Mouse (Mus musculus) embryonic fibroblast, embryonic 13.5 days (primary cell): ENCODE results near the gene Klc2. TPM values are rescaled to one million over a fixed set of nuclear protein-coding genes. Genes with fewer than 3 reads are reported as not detected.

ENCODE experiments used
- H3K27ac ChIP-seq: 2 replicates; pipeline ENCODE4 v1.5.1; 2012; ENCODE audit warnings: low read length, control low read depth, inconsistent platforms; ENCODE audit not compliant: insufficient read depth
- H3K4me1 ChIP-seq: 2 replicates; pipeline ENCODE4 v1.6.1; 2011; ENCODE audit warnings: low read length; ENCODE audit not compliant: control insufficient read depth, insufficient read depth
- H3K4me3 ChIP-seq: 2 replicates; pipeline ENCODE4 v1.5.1; 2011; ENCODE audit warnings: mild to moderate bottlenecking, control low read depth, low read length; ENCODE audit not compliant: insufficient read depth
- CTCF ChIP-seq: IDR thresholded peaks from 2 replicates; pipeline ENCODE4 v1.5.1; 2011; ENCODE audit warnings: mild to moderate bottlenecking, control low read depth, low read length, moderate library complexity, borderline replicate concordance; ENCODE audit not compliant: insufficient read depth
- POLR2A ChIP-seq: IDR thresholded peaks from 2 replicates; pipeline ENCODE4 v1.6.1; 2011; ENCODE audit warnings: low read depth, mild to moderate bottlenecking, control low read depth, low read length, moderate library complexity
- polyA plus RNA-seq: library from polyadenylated mRNA; stranded (reverse); fragments of >200 nt; gene quantifications from 2 replicates; pipeline ENCODE4 v1.2.4, GENCODE M21; 2011; ENCODE audit warnings: low read depth; ENCODE audit not compliant: missing spikeins, insufficient read length

The Klc2 gene
- polyA plus RNA-seq, 1 experiment = 24.2 TPM

DNA sequence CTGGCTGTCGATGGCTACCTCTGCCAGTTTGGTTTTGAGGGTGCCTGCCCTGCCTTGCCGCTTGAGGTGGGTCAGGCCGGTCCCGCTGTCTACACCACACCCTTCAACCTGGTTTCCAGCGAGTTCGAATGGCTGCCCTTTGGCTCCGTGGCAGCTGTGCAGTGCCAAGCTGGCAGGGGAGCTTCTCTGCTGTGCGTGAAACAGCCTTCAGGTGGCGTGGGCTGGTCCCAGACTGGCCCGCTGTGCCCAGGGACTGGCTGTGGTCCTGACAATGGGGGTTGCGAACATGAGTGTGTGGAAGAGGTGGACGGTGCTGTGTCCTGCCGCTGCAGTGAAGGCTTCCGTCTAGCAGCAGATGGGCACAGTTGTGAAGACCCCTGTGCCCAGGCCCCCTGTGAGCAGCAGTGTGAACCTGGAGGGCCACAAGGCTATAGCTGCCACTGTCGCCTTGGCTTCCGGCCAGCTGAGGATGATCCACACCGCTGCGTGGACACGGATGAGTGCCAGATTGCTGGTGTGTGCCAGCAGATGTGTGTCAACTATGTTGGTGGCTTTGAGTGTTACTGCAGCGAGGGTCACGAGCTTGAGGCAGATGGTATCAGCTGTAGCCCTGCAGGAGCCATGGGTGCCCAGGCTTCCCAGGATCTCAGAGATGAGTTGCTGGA is 49.7 kb downstream of the Klc2 start:
- peak overlapping the region; percentile 41 for H3K4me3 ChIP-seq
- peaks cover 19% of the 10 kb centered on the region for H3K4me1 ChIP-seq
- H3K27ac ChIP-seq = peak overlapping the region; percentile 66
- TF ChIP-seq POLR2A (peak; percentile 51), CTCF (no peak)

DNA sequence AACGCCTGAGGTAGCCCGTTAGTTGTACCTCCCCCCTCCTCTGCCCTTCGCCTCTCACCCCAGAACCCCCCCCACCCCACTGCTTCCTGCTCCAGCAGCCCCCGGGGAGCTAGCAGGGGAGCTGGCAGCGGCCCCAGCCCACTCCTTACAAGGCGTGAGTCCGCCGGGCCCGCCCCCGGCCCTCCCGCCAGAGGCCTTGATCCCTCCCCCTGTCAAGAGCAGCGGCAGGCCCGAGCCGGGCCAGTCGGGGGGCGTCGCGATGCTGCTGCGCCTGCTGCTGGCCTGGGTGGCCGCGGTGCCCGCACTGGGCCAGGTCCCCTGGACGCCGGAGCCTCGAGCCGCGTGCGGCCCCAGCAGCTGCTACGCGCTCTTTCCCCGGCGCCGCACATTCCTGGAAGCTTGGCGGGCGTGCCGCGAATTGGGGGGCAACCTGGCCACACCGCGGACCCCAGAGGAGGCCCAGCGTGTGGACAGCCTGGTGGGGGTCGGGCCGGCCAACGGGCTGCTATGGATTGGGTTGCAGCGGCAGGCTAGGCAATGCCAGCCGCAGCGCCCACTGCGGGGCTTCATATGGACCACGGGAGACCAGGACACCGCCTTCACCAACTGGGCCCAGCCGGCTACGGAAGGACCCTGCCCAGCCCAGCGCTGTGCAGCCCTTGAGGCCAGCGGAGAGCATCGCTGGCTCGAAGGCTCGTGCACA is 50.3 kb downstream of the Klc2 start, which contains the start of gene Cd248:
Gene Cd248 (plus strand): TSS at position 212 of the 703 bp plus-strand sequence.
- H3K27ac ChIP-seq = peak within 1 kb of the TSS; percentile 92
- peak within 1 kb of the TSS; percentile 41 for H3K4me3 ChIP-seq
- TF ChIP-seq POLR2A (peak; percentile 96), CTCF (no peak)
- peaks cover 19% of the 10 kb centered on the region for H3K4me1 ChIP-seq

DNA sequence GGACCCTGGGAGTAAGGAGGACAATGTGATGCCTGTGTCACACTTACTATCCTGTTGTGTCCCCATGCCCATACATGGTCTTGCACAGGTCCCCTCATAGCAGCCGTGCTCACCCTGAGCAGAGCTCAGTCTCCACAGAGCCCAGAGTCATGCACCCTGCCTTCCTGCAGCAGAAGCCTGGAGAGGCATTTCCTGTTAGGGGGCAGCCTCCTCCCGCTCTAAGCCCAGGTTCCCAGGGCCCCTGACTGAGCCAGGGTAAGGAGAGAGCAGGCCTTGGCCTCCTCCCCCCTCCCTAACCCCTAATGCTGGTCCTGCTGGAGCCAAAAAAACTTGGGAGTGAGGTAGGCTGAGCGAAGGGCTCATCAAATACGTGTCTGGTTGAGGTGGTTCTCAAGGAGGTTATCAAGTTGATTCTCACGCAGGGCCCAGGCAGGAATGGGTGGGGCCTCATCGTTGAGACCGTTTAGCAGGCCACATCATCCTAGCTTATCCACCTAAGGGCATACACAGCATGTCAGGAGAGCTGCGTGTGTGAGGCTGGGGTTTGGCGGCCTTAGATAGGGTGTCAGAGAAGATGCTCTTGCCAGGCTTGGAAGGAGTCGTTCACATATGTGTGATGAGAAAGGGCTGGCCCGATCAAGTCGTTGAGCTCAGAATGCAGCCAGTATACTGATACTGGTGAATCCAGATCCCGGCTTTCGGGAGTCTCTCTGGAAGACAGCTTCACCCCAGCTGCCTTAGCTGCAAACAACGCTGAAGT is 51.1 kb downstream of the Klc2 start:
- peak overlapping the region; percentile 92 for H3K27ac ChIP-seq
- H3K4me3 ChIP-seq = no peak overlapping the region
- TF ChIP-seq CTCF = no peak
- peak; percentile 43; the same call in 1 of the 2 replicates for TF ChIP-seq POLR2A
- peaks cover 22% of the 10 kb centered on the region for H3K4me1 ChIP-seq

DNA sequence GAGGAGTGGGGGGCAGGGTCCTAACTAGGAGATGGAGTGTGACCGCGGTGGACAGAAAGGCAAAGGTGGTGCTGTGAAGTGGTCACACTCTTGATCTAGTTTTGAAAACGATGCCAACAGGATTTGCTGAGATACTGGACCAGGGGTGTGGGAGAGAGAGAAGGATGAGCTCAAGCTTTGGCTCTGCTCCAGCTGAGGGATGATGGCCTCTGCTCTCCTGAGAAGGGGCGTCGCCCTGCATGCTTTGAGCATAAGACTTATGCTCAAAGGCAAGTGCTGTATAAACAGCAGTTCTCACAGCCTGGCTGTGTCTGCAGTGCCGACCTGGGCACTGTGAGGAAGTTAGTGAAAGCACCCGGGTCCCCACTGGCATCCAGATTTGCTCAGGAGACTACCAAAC is 53.3 kb downstream of the Klc2 start:
- Histone ChIP-seq H3K4me3 (no peak overlapping the region), H3K27ac (peak overlapping the region; percentile 4; the same call in 1 of the 2 replicates), H3K4me1 (peaks cover 35% of the 10 kb centered on the region)
- TF ChIP-seq POLR2A (no peak), CTCF (no peak)

DNA sequence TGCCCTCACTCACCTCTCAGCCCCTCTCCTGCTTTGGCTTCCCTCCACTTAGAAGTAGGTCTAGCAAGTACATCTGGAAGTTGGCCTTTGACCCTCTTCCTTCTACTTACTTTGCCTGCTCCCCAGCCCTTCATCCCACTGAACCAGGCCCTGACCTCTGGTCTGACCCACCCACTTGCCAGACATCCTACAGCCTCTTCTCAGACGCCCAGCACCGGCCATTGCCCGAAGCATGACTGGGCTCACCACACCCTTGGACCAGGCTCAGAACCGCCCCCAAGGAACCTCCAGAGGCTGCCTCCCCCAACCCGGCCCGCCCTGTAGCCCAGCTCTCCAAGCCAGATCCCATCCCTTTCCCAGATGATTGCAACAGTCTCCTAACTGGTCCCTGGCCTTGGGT is 55.9 kb downstream of the Klc2 start:
- TF ChIP-seq CTCF (no peak), POLR2A (peak; percentile 17; the same call in 1 of the 2 replicates)
- H3K4me3 ChIP-seq = no peak overlapping the region
- peaks cover 53% of the 10 kb centered on the region for H3K4me1 ChIP-seq
- peak overlapping the region; percentile 73 for H3K27ac ChIP-seq

DNA sequence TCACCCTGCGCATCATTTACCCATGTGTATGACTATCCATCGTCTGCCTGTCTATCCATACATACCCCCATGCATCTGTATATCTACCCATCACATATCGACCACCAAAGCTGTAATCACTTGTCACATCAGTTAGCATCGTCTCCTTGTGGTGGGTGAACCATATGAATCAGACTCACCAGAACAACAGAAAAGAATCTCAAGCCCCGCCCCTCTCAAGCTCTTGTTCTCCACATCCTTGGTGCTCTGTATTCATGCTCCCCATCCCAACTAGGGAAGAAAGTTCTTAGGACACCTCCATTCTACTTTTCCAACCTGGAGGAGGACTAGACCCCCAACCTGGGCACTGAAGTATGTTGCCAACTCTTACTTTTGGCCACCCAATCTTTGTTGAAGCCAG is 56.3 kb downstream of the Klc2 start:
- peaks cover 49% of the 10 kb centered on the region for H3K4me1 ChIP-seq
- TF ChIP-seq POLR2A = no peak; the same call in 1 of the 2 replicates
- no peak for TF ChIP-seq CTCF
- peak overlapping the region; percentile 73 for H3K27ac ChIP-seq
- H3K4me3 ChIP-seq = no peak overlapping the region

DNA sequence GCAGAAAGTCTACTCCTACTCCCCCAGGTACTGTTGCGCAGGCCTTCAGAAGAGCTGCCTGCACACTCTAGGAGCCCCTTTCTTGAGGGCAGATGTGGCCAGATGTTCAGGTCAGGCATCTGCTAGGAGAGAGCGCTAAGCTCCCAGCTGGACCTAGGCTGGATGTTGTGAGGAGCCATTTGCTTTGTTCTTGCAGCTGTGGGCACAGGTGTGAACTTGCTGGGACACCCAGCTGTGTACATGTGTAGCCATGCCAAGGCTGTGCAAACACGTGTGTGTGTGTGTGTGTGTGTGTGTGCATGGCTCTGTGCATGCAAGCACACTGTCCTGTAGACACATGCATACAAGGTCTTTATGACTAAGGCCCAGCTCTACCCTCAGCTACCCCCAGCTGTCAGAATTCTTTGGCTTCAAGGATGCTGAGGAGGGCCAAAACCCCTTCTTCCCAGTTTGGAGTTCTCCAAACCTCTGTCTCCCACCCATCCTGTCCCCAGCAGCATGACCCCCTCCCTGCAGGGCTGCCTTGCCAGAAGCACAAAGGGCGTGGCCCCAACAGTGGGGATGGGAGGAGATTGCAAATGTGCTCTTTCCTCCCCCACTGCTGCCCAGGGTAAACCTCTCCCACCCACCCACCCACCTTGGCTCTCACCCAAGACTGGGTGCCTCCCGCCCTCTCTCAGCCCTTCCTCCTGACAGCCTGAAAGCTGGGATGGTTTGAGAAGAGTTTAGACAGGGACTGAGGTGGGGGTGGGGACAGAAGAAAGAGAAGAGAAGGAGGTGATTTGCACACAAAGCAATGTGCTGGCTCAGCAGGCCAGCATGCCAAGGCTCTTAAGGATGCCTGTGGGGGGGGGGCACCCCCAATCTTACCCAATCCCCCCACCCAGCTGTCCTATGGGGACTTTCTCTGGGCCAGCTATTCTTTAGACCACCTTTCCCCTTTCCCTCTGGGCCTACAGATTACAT is 57.7 kb downstream of the Klc2 start:
- peaks cover 46% of the 10 kb centered on the region for H3K4me1 ChIP-seq
- TF ChIP-seq POLR2A (peak; percentile 71), CTCF (no peak)
- H3K4me3 ChIP-seq = no peak overlapping the region
- peak overlapping the region; percentile 96 for H3K27ac ChIP-seq

DNA sequence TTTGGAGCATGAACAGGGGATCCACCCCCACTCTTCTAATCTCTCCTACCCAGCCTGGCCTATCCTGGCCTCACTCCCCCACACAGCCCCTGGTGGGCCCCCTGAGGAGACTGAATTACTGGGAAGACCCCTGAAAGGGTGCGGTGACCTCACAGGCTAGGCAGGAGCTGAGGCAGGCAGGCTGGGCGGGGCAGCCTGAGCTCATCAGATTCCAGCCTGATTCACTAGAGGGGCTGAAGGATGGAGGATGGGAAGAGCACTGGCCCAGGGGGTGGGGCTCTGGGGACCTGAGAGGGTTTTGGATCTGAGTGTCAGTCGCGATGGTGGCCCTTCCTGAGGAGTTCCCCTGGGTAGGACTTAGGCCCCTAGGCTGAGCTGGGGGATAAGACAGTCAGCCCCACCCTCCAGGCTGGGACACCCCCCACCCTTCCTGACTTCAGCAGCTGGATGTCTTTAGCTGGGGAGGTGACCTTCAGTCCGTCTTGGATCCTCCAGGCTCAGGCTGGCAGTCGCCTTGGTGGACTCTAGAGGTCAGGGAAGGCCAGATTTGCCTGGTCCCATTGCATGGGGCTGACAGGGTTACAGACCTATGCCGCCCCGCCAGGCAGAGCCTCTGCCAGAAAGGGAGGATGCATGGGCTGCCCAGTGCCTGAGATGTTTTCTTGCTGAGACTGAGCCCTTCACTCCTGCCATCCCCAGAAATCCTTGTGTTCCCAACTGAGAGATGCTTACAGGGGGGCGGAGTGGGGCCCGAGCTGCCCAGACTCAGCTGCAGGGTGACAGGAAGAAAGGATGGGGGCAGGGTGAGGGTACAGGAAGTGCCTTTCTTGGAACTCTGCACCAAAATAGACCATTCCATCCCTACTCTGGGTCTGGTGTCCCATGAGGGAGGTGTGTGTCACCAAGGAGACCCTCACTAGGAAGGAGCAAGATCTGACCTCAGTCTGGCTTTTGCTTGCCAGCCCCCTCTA is 59.3 kb downstream of the Klc2 start:
- TF ChIP-seq CTCF (no peak), POLR2A (peak; percentile 47)
- H3K27ac ChIP-seq = peak overlapping the region; percentile 96
- H3K4me3 ChIP-seq = no peak overlapping the region
- H3K4me1 ChIP-seq = peaks cover 34% of the 10 kb centered on the region
